Mouse (Mus musculus): ENCODE measurements around the gene Epsti1. TPM values are rescaled to one million over a fixed set of nuclear protein-coding genes. Genes with fewer than 3 reads are reported as not detected.
A peak's percentile ranks its signal among the peaks of the same experiment; 100 is the strongest.
"Not testable (repeated sequence)": the region's sequence is repeated elsewhere in the genome, so short reads cannot be mapped to it uniquely, and the experiment has no call there.

The Epsti1 gene
- polyA plus RNA-seq, 1 experiment from 2014 or later, result 21.2 TPM

DNA sequence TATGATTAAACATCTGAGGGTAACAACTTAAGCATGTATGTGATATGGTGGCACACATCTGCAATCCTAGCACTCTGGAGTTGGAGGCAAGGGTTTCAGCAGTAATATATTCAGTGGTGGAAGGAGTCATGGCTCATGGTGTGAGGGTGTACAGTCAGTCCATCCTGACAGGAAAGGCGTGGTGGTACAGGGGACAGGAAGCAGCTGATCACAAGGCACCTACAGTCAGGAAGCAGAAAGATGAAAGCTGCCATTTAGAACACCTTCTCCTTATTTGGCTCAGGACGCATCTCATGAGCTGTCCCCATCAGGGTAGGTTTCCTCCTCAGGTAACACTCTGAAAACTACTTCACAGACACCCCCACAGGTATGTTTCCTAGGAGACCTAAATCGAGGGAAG, 33.1 kb upstream of the Epsti1 start:
- Histone ChIP-seq H3K36me3 (ENCODE audit: control insufficient read depth, insufficient read depth) (no peaks in the 10 kb centered on the region), H3K4me2 (replicated peaks; ENCODE audit: low read depth) (no peak overlapping the region), H3K27me3 (replicated peaks; ENCODE audit: control insufficient read depth, insufficient read depth, low read length) (no peaks in the 10 kb centered on the region), H3K4me1 (replicated peaks; ENCODE audit: control insufficient read depth, insufficient read depth, low read length) (no peaks in the 10 kb centered on the region), H3K27ac (ENCODE audit: low read depth, low read length) (no peak overlapping the region), H3K9ac (ENCODE audit: low read depth, low read length) (no peak overlapping the region), H3K4me3 (ENCODE audit: low read depth, low read length) (no peak overlapping the region), H3K9me3 (ENCODE audit: control insufficient read depth) (no peaks in the 10 kb centered on the region)
- ATAC-seq, result no peak
- WGBS, result 82% methylated on average over 3 of the region's 3 CpGs
- TF ChIP-seq CTCF (IDR thresholded peaks at IDR 0.05; ENCODE audit: low read depth), result no peak

DNA sequence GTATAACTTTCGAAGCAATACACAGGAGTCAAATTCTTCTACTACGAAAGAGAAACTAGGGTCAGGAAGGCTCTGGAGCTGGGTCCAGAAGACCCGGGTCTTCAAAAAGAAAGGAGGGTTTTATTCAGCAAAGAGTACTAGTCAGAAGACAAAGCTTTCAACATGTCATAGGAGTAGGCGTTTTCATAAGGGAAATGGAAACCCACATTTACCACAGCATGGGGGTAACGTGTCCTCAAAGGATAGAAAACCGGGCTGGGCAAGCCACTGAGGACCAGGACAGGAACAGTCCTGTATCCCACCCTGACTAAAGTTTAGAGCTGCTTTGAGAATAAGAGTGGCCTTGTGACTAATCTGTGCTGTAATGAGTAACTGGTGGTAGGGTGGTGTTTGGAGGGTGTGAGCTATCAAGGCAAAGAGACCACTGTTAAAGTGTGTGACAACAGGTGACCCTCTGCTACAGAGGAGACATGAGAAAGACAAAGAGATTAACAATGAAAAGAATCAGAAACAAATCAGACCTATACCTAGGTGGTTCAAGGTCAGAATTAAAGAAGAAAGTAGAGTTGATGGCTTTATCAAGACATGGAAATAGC, 32.6 kb upstream of the Epsti1 start:
- Histone ChIP-seq H3K36me3 (ENCODE audit: control insufficient read depth, insufficient read depth) (no peaks in the 10 kb centered on the region), H3K4me2 (replicated peaks; ENCODE audit: low read depth) (no peak overlapping the region), H3K9ac (ENCODE audit: low read depth, low read length) (no peak overlapping the region), H3K27ac (ENCODE audit: low read depth, low read length) (no peak overlapping the region), H3K4me3 (ENCODE audit: low read depth, low read length) (no peak overlapping the region), H3K9me3 (ENCODE audit: control insufficient read depth) (no peaks in the 10 kb centered on the region), H3K27me3 (replicated peaks; ENCODE audit: control insufficient read depth, insufficient read depth, low read length) (no peaks in the 10 kb centered on the region), H3K4me1 (replicated peaks; ENCODE audit: control insufficient read depth, insufficient read depth, low read length) (no peaks in the 10 kb centered on the region)
- ATAC-seq, result no peak
- WGBS, result 90% methylated on average over 6 of the region's 6 CpGs
- no peak for TF ChIP-seq CTCF (IDR thresholded peaks at IDR 0.05; ENCODE audit: low read depth)

DNA sequence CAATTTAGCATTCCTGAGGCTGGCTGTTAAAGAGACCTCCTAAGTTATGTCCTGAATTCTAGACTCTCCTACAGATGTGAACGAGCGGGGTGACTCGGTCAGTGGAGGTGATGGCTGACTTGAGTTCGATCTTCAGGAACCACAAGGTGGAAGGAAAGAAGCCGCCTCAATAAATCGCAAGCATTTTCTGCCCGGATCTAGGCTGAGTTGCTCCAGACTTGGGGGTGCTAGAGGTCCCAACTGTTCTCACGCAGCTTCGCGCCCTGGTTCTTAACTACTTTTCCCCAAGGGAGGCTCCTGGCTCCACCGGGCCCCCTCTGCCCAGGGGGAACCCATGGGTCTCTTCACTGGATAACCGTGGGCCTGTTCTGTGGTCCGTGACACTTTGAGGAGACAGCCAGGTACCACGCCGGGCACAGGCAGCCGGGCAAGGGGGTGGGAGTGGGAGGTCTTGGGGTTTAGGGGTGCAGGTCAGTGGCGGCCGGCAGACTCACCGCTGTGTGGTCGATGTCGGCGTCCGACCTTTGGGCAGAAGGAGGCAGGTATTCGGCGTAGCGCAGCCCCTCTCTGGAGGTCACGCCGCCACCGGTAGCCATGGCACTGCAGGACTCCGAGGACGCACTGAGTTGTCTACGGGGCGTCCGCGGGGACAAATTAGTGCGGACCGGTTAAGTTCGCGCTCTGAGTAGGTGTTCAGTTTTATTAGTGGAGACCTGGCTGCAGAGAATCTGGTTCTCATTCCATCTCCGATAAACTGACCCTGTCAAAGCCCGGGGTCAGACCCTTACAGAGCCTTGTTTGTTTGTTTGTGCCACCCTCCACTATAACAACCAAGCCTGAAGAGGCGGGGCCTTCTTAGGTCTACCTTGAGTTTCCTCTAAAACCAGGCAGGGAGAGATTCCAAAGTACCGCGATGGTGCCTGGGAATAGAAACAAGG, 29.5 kb upstream of the Epsti1 start, which contains the start of gene Dnajc15:
TSS of gene Dnajc15 (minus strand) at position 822 of the 938 bp plus-strand sequence.
- peak; percentile 48 for TF ChIP-seq CTCF (IDR thresholded peaks at IDR 0.05; ENCODE audit: low read depth)
- no peaks in the 10 kb centered on the region for H3K9me3 ChIP-seq (ENCODE audit: control insufficient read depth)
- peak within 1 kb of the TSS; percentile 87 for H3K4me2 ChIP-seq (replicated peaks; ENCODE audit: low read depth)
- no peak within 1 kb of the TSS for H3K27ac ChIP-seq (ENCODE audit: low read depth, low read length)
- peak within 1 kb of the TSS; percentile 82 for H3K9ac ChIP-seq (ENCODE audit: low read depth, low read length)
- H3K4me1 ChIP-seq (replicated peaks; ENCODE audit: control insufficient read depth, insufficient read depth, low read length), result no peaks in the 10 kb centered on the region
- no peaks in the 10 kb centered on the region for H3K27me3 ChIP-seq (replicated peaks; ENCODE audit: control insufficient read depth, insufficient read depth, low read length)
- under 1% methylated on average over 44 of the region's 44 CpGs for WGBS
- no peaks in the 10 kb centered on the region for H3K36me3 ChIP-seq (ENCODE audit: control insufficient read depth, insufficient read depth)
- ATAC-seq, result peak; percentile 97
- peak within 1 kb of the TSS; percentile 90 for H3K4me3 ChIP-seq (ENCODE audit: low read depth, low read length)

DNA sequence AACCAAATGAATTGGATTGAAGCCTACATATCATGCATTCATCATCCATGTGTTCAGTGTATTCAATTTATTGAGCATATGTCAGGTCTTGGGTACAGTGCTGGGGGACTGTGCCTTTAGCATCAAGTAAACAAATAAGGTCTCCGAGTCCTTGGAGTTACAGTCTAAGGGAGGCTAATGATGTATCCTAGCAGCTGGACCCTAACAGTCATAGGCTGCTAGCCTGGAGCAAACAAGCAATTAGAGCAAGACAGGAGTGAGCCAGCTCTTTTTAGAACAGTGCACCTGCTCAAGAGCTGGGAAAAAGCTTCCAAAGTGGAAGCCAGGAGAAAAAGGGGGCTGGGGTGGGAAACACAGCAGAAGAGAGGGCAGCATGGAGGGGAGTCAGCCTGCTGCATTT, 27.8 kb upstream of the Epsti1 start:
- Histone ChIP-seq H3K9ac (ENCODE audit: low read depth, low read length) (no peak overlapping the region), H3K4me3 (ENCODE audit: low read depth, low read length) (no peak overlapping the region), H3K36me3 (ENCODE audit: control insufficient read depth, insufficient read depth) (no peaks in the 10 kb centered on the region), H3K4me2 (replicated peaks; ENCODE audit: low read depth) (no peak overlapping the region), H3K9me3 (ENCODE audit: control insufficient read depth) (no peaks in the 10 kb centered on the region), H3K27me3 (replicated peaks; ENCODE audit: control insufficient read depth, insufficient read depth, low read length) (no peaks in the 10 kb centered on the region), H3K4me1 (replicated peaks; ENCODE audit: control insufficient read depth, insufficient read depth, low read length) (no peaks in the 10 kb centered on the region), H3K27ac (ENCODE audit: low read depth, low read length) (no peak overlapping the region)
- TF ChIP-seq CTCF (IDR thresholded peaks at IDR 0.05; ENCODE audit: low read depth), result no peak
- 88% methylated on average over 1 of the region's 1 CpGs for WGBS
- ATAC-seq, result no peak

DNA sequence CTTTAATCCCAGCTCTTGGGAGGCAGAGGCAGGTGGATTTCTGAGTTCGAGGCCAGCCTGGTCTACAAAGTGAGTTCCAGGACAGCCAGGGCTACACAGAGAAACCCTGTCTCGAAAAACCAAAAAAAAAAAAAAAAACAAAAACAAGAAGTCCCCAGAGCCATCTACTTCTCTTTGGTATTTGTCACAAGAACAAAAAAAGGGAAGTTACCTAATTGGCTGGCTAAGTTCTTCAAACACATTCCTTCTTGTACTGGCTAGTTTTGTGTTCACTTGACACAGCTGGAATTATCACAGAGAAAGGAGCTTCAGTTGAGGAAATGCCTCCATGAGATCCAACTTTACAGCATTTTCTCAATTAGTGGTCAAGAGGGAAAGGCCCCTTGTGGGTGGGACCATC, 26.2 kb upstream of the Epsti1 start:
- H3K4me1 ChIP-seq (replicated peaks; ENCODE audit: control insufficient read depth, insufficient read depth, low read length); H3K4me3 ChIP-seq (ENCODE audit: low read depth, low read length); H3K4me2 ChIP-seq (replicated peaks; ENCODE audit: low read depth); H3K9ac ChIP-seq (ENCODE audit: low read depth, low read length); ATAC-seq; H3K27ac ChIP-seq (ENCODE audit: low read depth, low read length); H3K36me3 ChIP-seq (ENCODE audit: control insufficient read depth, insufficient read depth); H3K27me3 ChIP-seq (replicated peaks; ENCODE audit: control insufficient read depth, insufficient read depth, low read length); H3K9me3 ChIP-seq (ENCODE audit: control insufficient read depth): not testable (repeated sequence)
- 68% methylated on average over 2 of the region's 2 CpGs for WGBS

DNA sequence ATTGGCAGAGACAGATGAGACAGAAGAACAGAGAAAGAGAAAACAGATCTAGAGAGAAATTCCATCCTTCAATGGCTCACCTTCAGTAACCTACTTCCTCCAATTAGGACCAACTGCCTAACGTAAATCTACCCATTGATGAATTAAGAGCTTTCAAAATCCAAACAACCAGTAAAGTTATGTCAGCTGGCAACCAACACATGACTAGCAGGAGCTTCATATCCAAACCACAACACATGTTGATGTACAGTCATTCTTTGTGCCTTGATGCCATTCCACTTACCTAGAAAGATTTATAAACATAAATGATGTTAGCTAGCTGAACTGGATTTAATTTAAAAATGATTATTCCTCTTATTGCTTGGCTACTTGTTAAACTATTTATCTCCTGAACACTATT, 22.0 kb upstream of the Epsti1 start:
- 52% methylated on average over 1 of the region's 1 CpGs for whole genome bisulfite sequencing
- H3K9ac ChIP-seq (ENCODE audit: low read depth, low read length), result no peak overlapping the region
- H3K27me3 ChIP-seq (replicated peaks; ENCODE audit: control insufficient read depth, insufficient read depth, low read length), result no peaks in the 10 kb centered on the region
- no peaks in the 10 kb centered on the region for H3K4me1 ChIP-seq (replicated peaks; ENCODE audit: control insufficient read depth, insufficient read depth, low read length)
- H3K4me3 ChIP-seq (ENCODE audit: low read depth, low read length), result no peak overlapping the region
- no peak for ATAC-seq
- H3K27ac ChIP-seq (ENCODE audit: low read depth, low read length), result no peak overlapping the region
- H3K9me3 ChIP-seq (ENCODE audit: control insufficient read depth), result no peaks in the 10 kb centered on the region
- no peak for TF ChIP-seq CTCF (IDR thresholded peaks at IDR 0.05; ENCODE audit: low read depth)
- H3K4me2 ChIP-seq (replicated peaks; ENCODE audit: low read depth), result no peak overlapping the region
- H3K36me3 ChIP-seq (ENCODE audit: control insufficient read depth, insufficient read depth), result no peaks in the 10 kb centered on the region
